Mouse (Mus musculus): Measurements from ENCODE around the gene Masp2. TPM values are rescaled to one million over a fixed set of nuclear protein-coding genes. Genes with fewer than 3 reads are reported as not detected.

Masp2 gene
- polyA plus RNA-seq, 1 experiment from 2014 or later, result 6.8 TPM

- no peak overlapping the region for H3K9ac ChIP-seq (ENCODE audit: low read depth, low read length)
- WGBS, result 64% methylated on average over 6 of the region's 6 CpGs
- peaks cover 12% of the 10 kb centered on the region; the same call in 1 of the 2 replicates for H3K27me3 ChIP-seq (replicated peaks; ENCODE audit: control insufficient read depth, insufficient read depth, low read length)
- H3K4me1 ChIP-seq (replicated peaks; ENCODE audit: control insufficient read depth, insufficient read depth, low read length), result no peaks in the 10 kb centered on the region; the same call in none of the 2 replicates
- H3K36me3 ChIP-seq (ENCODE audit: control insufficient read depth, insufficient read depth, low read length), result no peaks in the 10 kb centered on the region
- no peak for ATAC-seq (replicated peaks; ENCODE audit: low FRiP score)
- no peak for DNase-seq (ENCODE audit: low spot score)
- no peak overlapping the region for H3K27ac ChIP-seq (ENCODE audit: low read depth, low read length)
- H3K4me2 ChIP-seq, result no peak overlapping the region
- H3K4me3 ChIP-seq (ENCODE audit: low read depth, low read length), result no peak overlapping the region
- no peaks in the 10 kb centered on the region for H3K9me3 ChIP-seq (ENCODE audit: control insufficient read depth, low read length)
These were observed 61.7 kb downstream of the Masp2 start for GRCm38 (mm10) chr4:148664021-148664420.

Other genes starting within 250 kb of the Masp2 start
- 21.5 and 23.1 TPM in 2 replicates for gene Ubiad1, start 157.8 kb upstream of the Masp2 start, polyA plus RNA-seq (2014; fragmentation: Nextera tagmentation; extraction: Ambion mirVana)
- 20.4 and 22.9 TPM in 2 replicates for gene Mtor, start 153.9 kb upstream of the Masp2 start, polyA plus RNA-seq (2014; fragmentation: Nextera tagmentation; extraction: Ambion mirVana)
- gene Angptl7, start 102.1 kb upstream of the Masp2 start, polyA plus RNA-seq (2014; fragmentation: Nextera tagmentation; extraction: Ambion mirVana), result 0.92 and 0.96 TPM in 2 replicates
- 92.4 and 98.2 TPM in 2 replicates for gene Exosc10, start 44.1 kb upstream of the Masp2 start, polyA plus RNA-seq (2014; fragmentation: Nextera tagmentation; extraction: Ambion mirVana)
- gene Srm, start 11.1 kb upstream of the Masp2 start, polyA plus RNA-seq (2014; fragmentation: Nextera tagmentation; extraction: Ambion mirVana), result 510 and 529 TPM in 2 replicates
- 226 and 230 TPM in 2 replicates for gene Tardbp, start 24.5 kb downstream of the Masp2 start, polyA plus RNA-seq (2014; fragmentation: Nextera tagmentation; extraction: Ambion mirVana)
- gene Gm572, start 40.8 kb downstream of the Masp2 start, polyA plus RNA-seq (2014; fragmentation: Nextera tagmentation; extraction: Ambion mirVana), result not detected in 2 replicates
- 0.56 and 1.0 TPM in 2 replicates for gene Casz1, start 201.9 kb downstream of the Masp2 start, polyA plus RNA-seq (2014; fragmentation: Nextera tagmentation; extraction: Ambion mirVana)

All from liver, embryonic 11.5 days (tissue).